8 mouse cellular contexts compared by ENCODE assay signal in genomic region chr5:74943737-74944403, GRCm38 (mm10).
DNase-seq lines count a peak whose midpoint lies in the region; ATAC-seq and TF ChIP-seq lines count a peak whose summit lies in the region.

No protein-coding gene starts in this region.

- H3K4me1 ChIP-seq in bone marrow macrophage, adult 2 months (ENCODE audit: control insufficient read depth, insufficient read depth, low read length): no peaks in the 10 kb centered on the region
- H3K4me1 ChIP-seq in embryonic fibroblast, embryonic 13.5 days (ENCODE audit: control insufficient read depth, insufficient read depth, low read length): peaks cover 4% of the 10 kb centered on the region; the same call in 1 of the 2 replicates
- peaks cover 30% of the 10 kb centered on the region for H3K4me1 ChIP-seq in heart, embryonic 12.5 days (replicated peaks)
- peaks cover 14% of the 10 kb centered on the region; the same call in 1 of the 2 replicates for H3K4me1 ChIP-seq in kidney, embryonic 16.5 days (ENCODE audit: insufficient read depth, low read length)

- TF ChIP-seq POLR2A in bone marrow macrophage, adult 2 months (IDR thresholded peaks at IDR 0.05; ENCODE audit: borderline replicate concordance, low read depth, low read length): no peak
- TF ChIP-seq POLR2A in embryonic fibroblast, embryonic 13.5 days (IDR thresholded peaks at IDR 0.05; ENCODE audit: low read depth, low read length): peak; percentile 58

- peak overlapping the region; percentile 59 for H3K4me2 ChIP-seq in heart, embryonic 12.5 days
- H3K4me2 ChIP-seq in kidney, embryonic 16.5 days (replicated peaks; ENCODE audit: low read depth, low read length): peak overlapping the region; percentile 55

- H3K9me3 ChIP-seq in heart, embryonic 12.5 days (replicated peaks): no peaks in the 10 kb centered on the region
- no peaks in the 10 kb centered on the region for H3K9me3 ChIP-seq in kidney, embryonic 16.5 days (ENCODE audit: low read length)

- H3K27me3 ChIP-seq in heart, embryonic 12.5 days (replicated peaks): peaks cover 43% of the 10 kb centered on the region
- H3K27me3 ChIP-seq in kidney, embryonic 16.5 days (ENCODE audit: insufficient read depth, low read length): peaks cover 31% of the 10 kb centered on the region

- peak; percentile 80 for TF ChIP-seq CTCF in bone marrow macrophage, adult 2 months (IDR thresholded peaks at IDR 0.05; ENCODE audit: low read depth, low read length)
- TF ChIP-seq CTCF in embryonic fibroblast, embryonic 13.5 days (IDR thresholded peaks at IDR 0.05; ENCODE audit: borderline replicate concordance, insufficient read depth, low read length): peak; percentile 91

- WGBS in heart, embryonic 12.5 days: under 1% methylated on average over 23 of the region's 23 CpGs
- WGBS in kidney, embryonic 16.5 days: 1% methylated on average over 23 of the region's 23 CpGs

- DNase-seq in A20 (ENCODE audit: low read depth, low spot score) (peak; percentile 80), liver (peak; percentile 72)
- peak; percentile 60 to 64 for DNase-seq in spleen, postnatal 36 days (ENCODE audit: low spot score in 2 of 2)

- H3K4me3 ChIP-seq in bone marrow macrophage, adult 2 months (ENCODE audit: insufficient read depth, low read length): peak overlapping the region; percentile 17; the same call in 1 of the 2 replicates
- peak overlapping the region; percentile 8; the same call in 1 of the 2 replicates for H3K4me3 ChIP-seq in embryonic fibroblast, embryonic 13.5 days (ENCODE audit: insufficient read depth, low read length)
- peak overlapping the region; percentile 28 for H3K4me3 ChIP-seq in heart, embryonic 12.5 days
- H3K4me3 ChIP-seq in kidney, embryonic 16.5 days (ENCODE audit: low read length): peak overlapping the region; percentile 34

- peak overlapping the region; percentile 4; the same call in 1 of the 2 replicates for H3K9ac ChIP-seq in heart, embryonic 12.5 days
- 0 out of 2 replicates have a peak overlapping the region, but pooled peaks have one; percentile 37 for H3K9ac ChIP-seq in kidney, embryonic 16.5 days (replicated peaks; ENCODE audit: low read length)

- peak; percentile 89 for ATAC-seq in heart, embryonic 12.5 days (ENCODE audit: insufficient number of reproducible peaks, low FRiP score)
- ATAC-seq in kidney, embryonic 16.5 days (ENCODE audit: low FRiP score, low TSS enrichment): peak; percentile 93
- ATAC-seq in monocyte, adult 5-6 weeks (replicated peaks; ENCODE audit: insufficient number of reproducible peaks, low FRiP score, low TSS enrichment, poor library complexity, severe bottlenecking): peak; percentile 72; the same call in 1 of the 2 replicates

- H3K27ac ChIP-seq in bone marrow macrophage, adult 2 months (ENCODE audit: insufficient read depth, low read depth, low read length): no peak overlapping the region
- peak overlapping the region; percentile 95 for H3K27ac ChIP-seq in embryonic fibroblast, embryonic 13.5 days (ENCODE audit: insufficient read depth, low read length)
- peak overlapping the region; percentile 28; the same call in 1 of the 2 replicates for H3K27ac ChIP-seq in heart, embryonic 12.5 days (ENCODE audit: poor library complexity, severe bottlenecking)
- peak overlapping the region; percentile 69 for H3K27ac ChIP-seq in kidney, embryonic 16.5 days (ENCODE audit: low read length)

- H3K36me3 ChIP-seq in heart, embryonic 12.5 days: no peaks in the 10 kb centered on the region
- no peaks in the 10 kb centered on the region for H3K36me3 ChIP-seq in kidney, embryonic 16.5 days (ENCODE audit: insufficient read depth, low read length)
